Mouse (Mus musculus): ENCODE data around the gene B2m.

Gene B2m

GRCm38 (mm10) chr2:122191849-122192248 is 44.4 kb downstream of the B2m start:
- no peak for DNase-seq (ENCODE audit: low read depth, low spot score)

- peak; percentile 4 for DNase-seq (ENCODE audit: low read depth, low spot score)
Observed at GRCm38 (mm10) chr2:122194509-122194929, 47.0 kb downstream of the B2m start.

GRCm38 (mm10) chr2:122201501-122201900 is 54.0 kb downstream of the B2m start:
- no peak for DNase-seq (ENCODE audit: low read depth, low spot score)

All from forelimb bud, embryonic 11.5 days (tissue).